Mouse (Mus musculus): ENCODE measurements around the gene Amhr2. TPM values are rescaled to one million over a fixed set of nuclear protein-coding genes. Genes with fewer than 3 reads are reported as not detected.

Gene Amhr2
- 0.74 TPM for total RNA-seq (2023)

GRCm38 (mm10) chr15:102445146-102445545 is at the start of gene Amhr2:
Gene Amhr2 (plus strand): TSS chr15:102445367.

GRCm38 (mm10) chr15:102405489-102406195 is 39.5 kb upstream of the Amhr2 start, which contains the start of gene Sp1:
Gene Sp1 (plus strand): TSS chr15:102406143.

GRCm38 (mm10) chr15:102458904-102459317 is 13.7 kb downstream of the Amhr2 start, which contains the start of gene Prr13:
Gene Prr13 (plus strand): TSS chr15:102459028.

GRCm38 (mm10) chr15:102470183-102470604 is 25.0 kb downstream of the Amhr2 start, which contains the start of gene Pcbp2:
Gene Pcbp2 (plus strand): TSS chr15:102470539.

GRCm38 (mm10) chr15:102503447-102503846 is 58.3 kb downstream of the Amhr2 start, which contains the start of gene Gm10337:
Gene Gm10337 (plus strand): TSS chr15:102503722.

Other genes starting within 250 kb of the Amhr2 start
- gene Zfp740, start 242.1 kb upstream of the Amhr2 start, total RNA-seq (2023), result 113 TPM
- gene Csad, start 240.6 kb upstream of the Amhr2 start, total RNA-seq (2023), result 24.6 TPM
- 694 TPM for gene Itgb7, start 213.4 kb upstream of the Amhr2 start, total RNA-seq (2023)
- 27.7 TPM for gene Rarg, start 187.8 kb upstream of the Amhr2 start, total RNA-seq (2023)
- not detected for gene Gm9918, start 174.8 kb upstream of the Amhr2 start, total RNA-seq (2023)
- gene Mfsd5, start 165.9 kb upstream of the Amhr2 start, total RNA-seq (2023), result 28.6 TPM
- 0.71 TPM for gene Espl1, start 149.1 kb upstream of the Amhr2 start, total RNA-seq (2023)
- 522 TPM for gene Pfdn5, start 119.3 kb upstream of the Amhr2 start, total RNA-seq (2023)
- gene Myg1, start 113.7 kb upstream of the Amhr2 start, total RNA-seq (2023), result 78.3 TPM
- 45.9 TPM for gene Aaas, start 94.6 kb upstream of the Amhr2 start, total RNA-seq (2023)
- gene Sp7, start 78.2 kb upstream of the Amhr2 start, total RNA-seq (2023), result not detected
- gene Sp1, start 39.2 kb upstream of the Amhr2 start, total RNA-seq (2023), result 133 TPM
- 45.7 TPM for gene Prr13, start 13.7 kb downstream of the Amhr2 start, total RNA-seq (2023)
- gene Pcbp2, start 25.2 kb downstream of the Amhr2 start, total RNA-seq (2023), result 825 TPM
- 25.0 TPM for gene Gm10337, start 58.4 kb downstream of the Amhr2 start, total RNA-seq (2023)
- gene Map3k12, start 71.7 kb downstream of the Amhr2 start, total RNA-seq (2023), result 5.8 TPM
- 58.2 TPM for gene Tarbp2, start 72.8 kb downstream of the Amhr2 start, total RNA-seq (2023)
- 22.5 TPM for gene Npff, start 79.6 kb downstream of the Amhr2 start, total RNA-seq (2023)
- gene Gm28047, start 179.7 kb downstream of the Amhr2 start, total RNA-seq (2023), result not detected
- 119 TPM for gene Atf7, start 180.1 kb downstream of the Amhr2 start, total RNA-seq (2023)
- 3.5 TPM for gene Atp5g2, start 227.0 kb downstream of the Amhr2 start, total RNA-seq (2023)